Mouse (Mus musculus) heart, adult 2 months (tissue): ENCODE data around the gene Sirt6. TPM values are rescaled to one million over a fixed set of nuclear protein-coding genes. Genes with fewer than 3 reads are reported as not detected.

Experiments
- DNase-seq, 2 experiments: peaks; one replicate each; pipeline ENCODE4 v3.0.0; 2021
- H3K27ac ChIP-seq: fragments of 200-600 bp; 2 replicates; pipeline ENCODE4 v1.8.1; 2022
- H3K27me3 ChIP-seq: fragments of 200-500 bp; 2 replicates; pipeline ENCODE4 v1.6.1; 2012; ENCODE audit warnings: mild to moderate bottlenecking, low read length, inconsistent platforms, mixed read lengths; ENCODE audit not compliant: control insufficient read depth, insufficient read depth
- H3K36me3 ChIP-seq: fragments of 200-500 bp; 2 replicates; pipeline ENCODE4 v1.6.1; 2012; ENCODE audit warnings: low read length, inconsistent platforms; ENCODE audit not compliant: control insufficient read depth, insufficient read depth
- H3K4me1 ChIP-seq: fragments of 200-500 bp; 2 replicates; pipeline ENCODE4 v1.6.1; 2011; ENCODE audit warnings: low read length; ENCODE audit not compliant: control insufficient read depth, insufficient read depth
- H3K4me3 ChIP-seq: fragments of 200-600 bp; 2 replicates; pipeline ENCODE4 v1.8.1; 2022
- H3K79me2 ChIP-seq: fragments of 200-500 bp; replicated peaks from 2 replicates; pipeline ENCODE4 v1.6.1; 2012; ENCODE audit warnings: mild to moderate bottlenecking, inconsistent platforms, low read length, moderate library complexity, mixed read lengths; ENCODE audit not compliant: control insufficient read depth, insufficient read depth
- H3K9ac ChIP-seq: fragments of 200-500 bp; 2 replicates; pipeline ENCODE4 v1.6.1; 2012; ENCODE audit warnings: low read depth, mild to moderate bottlenecking, control low read depth, inconsistent platforms, low read length, mixed read lengths
- CTCF ChIP-seq: fragments of 200-600 bp; IDR thresholded peaks from 2 replicates; pipeline ENCODE4 v1.8.1; 2022; ENCODE audit warnings: antibody characterized with exemption, mild to moderate bottlenecking, moderate library complexity
- EP300 ChIP-seq: fragments of 200-500 bp; IDR thresholded peaks from 2 replicates; pipeline ENCODE4 v1.6.1; 2011; ENCODE audit warnings: low read depth, low read length, control low read depth; ENCODE audit not compliant: insufficient read depth
- POLR2A ChIP-seq: fragments of 200-500 bp; IDR thresholded peaks from 2 replicates; pipeline ENCODE4 v1.6.1; 2011; ENCODE audit warnings: mild to moderate bottlenecking, low read depth, low read length, control low read depth; ENCODE audit not compliant: insufficient read depth
- WGBS: fragments of 180-500 bp; shearing (Covaris S2); methylation state at CpG from one replicate; pipeline ENCODE4 v1.1.7; 2018; 5-methylcytosine and 5-hydroxymethylcytosine counted together
- intact Hi-C: fragments of 180-260 bp; cut with DNase I; formaldehyde crosslinking; loops from one replicate; pipeline ENCODE4 v1.15.1; 2025
- polyA plus RNA-seq: library from polyadenylated mRNA; depleted of rRNA; stranded (reverse); fragments of >200 nt; gene quantifications from 2 replicates; pipeline ENCODE4 v1.2.3, GENCODE M21; 2012
- total RNA-seq, 2 experiments: library from RNA; stranded (reverse); gene quantifications; 2 replicates each; pipeline ENCODE4 v1.2.3; 2021

The Sirt6 gene
- total and polyA plus RNA-seq, 3 experiments = 7.0 to 15.4 (median 7.9) TPM

- H3K4me1 ChIP-seq = peaks cover 2% of the 10 kb centered on the region
- no peaks in the 10 kb centered on the region for H3K27me3 ChIP-seq
- no peak overlapping the region for H3K9ac ChIP-seq
- no peak for DNase-seq
- H3K79me2 ChIP-seq = no peaks in the 10 kb centered on the region
- no peak overlapping the region for H3K27ac ChIP-seq
- no peaks in the 10 kb centered on the region for H3K36me3 ChIP-seq
- TF ChIP-seq POLR2A = no peak
- TF ChIP-seq EP300 = no peak
- no peak for TF ChIP-seq CTCF
- whole genome bisulfite sequencing = 69% methylated on average over 4 of the region's 4 CpGs
- intact Hi-C loops = no loop called here
- H3K4me3 ChIP-seq = no peak overlapping the region
Observed at GRCm38 (mm10) chr10:81593223-81593622, 34.4 kb downstream of the Sirt6 start.

GRCm38 (mm10) chr10:81592631-81593030 is 35.0 kb downstream of the Sirt6 start:
- Histone ChIP-seq H3K27ac (no peak overlapping the region), H3K27me3 (no peaks in the 10 kb centered on the region), H3K4me1 (peaks cover 2% of the 10 kb centered on the region), H3K79me2 (no peaks in the 10 kb centered on the region), H3K4me3 (no peak overlapping the region), H3K9ac (no peak overlapping the region), H3K36me3 (no peaks in the 10 kb centered on the region)
- no peak for DNase-seq
- WGBS = 79% methylated on average over 7 of the region's 7 CpGs
- no peak for TF ChIP-seq CTCF
- no peak for TF ChIP-seq EP300
- no peak for TF ChIP-seq POLR2A
- intact Hi-C loops = no loop called here

DNA sequence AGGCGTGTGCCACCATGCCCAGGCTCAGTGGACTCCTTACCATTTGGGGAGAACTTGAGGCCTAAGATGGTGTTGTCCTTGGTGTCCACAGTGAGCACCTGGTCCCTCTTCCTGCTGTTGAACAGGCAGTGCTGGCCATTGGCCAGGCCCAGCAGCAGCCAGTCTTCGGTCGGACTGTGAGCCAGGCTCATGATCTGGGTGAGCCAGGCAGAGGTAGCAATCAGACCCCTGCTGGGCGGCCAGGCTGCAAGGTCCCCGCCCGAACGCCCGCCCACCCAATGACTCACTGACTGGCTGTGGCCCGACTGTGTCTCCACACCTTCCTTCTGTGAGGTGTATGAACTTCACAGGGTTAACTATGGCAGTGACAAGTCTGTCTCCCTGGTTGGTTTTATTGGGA is 35.8 kb downstream of the Sirt6 start:
- no peak for TF ChIP-seq EP300
- no peak for TF ChIP-seq CTCF
- no peak for TF ChIP-seq POLR2A
- WGBS = 57% methylated on average over 9 of the region's 9 CpGs
- Histone ChIP-seq H3K4me3 (no peak overlapping the region), H3K79me2 (no peaks in the 10 kb centered on the region), H3K4me1 (peaks cover 2% of the 10 kb centered on the region), H3K36me3 (no peaks in the 10 kb centered on the region), H3K27ac (no peak overlapping the region), H3K9ac (no peak overlapping the region), H3K27me3 (no peaks in the 10 kb centered on the region)
- no peak for DNase-seq
- intact Hi-C loops = no loop called here

DNA sequence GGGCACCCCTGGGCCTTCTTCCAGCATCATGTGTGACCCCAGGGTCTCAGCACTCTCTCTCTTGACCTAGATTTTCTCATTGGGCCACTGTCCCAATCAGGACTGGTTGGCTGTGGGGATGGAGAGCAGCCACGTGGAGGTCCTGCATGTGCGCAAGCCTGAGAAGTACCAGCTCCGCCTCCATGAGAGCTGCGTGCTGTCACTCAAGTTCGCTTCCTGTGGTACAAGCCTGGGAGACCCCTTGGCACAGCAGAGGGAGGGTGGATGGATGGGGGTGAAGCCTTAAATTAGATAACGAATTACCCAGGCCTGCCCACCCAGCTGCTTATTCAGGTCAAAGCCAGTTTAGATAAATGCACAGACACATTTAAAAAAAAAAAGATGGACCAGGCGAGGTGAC is 38.9 kb downstream of the Sirt6 start:
- H3K27me3 ChIP-seq = no peaks in the 10 kb centered on the region
- H3K4me3 ChIP-seq = no peak overlapping the region
- H3K27ac ChIP-seq = no peak overlapping the region
- no peaks in the 10 kb centered on the region for H3K79me2 ChIP-seq
- H3K9ac ChIP-seq = no peak overlapping the region
- intact Hi-C loops = no loop called here
- TF ChIP-seq POLR2A (no peak), CTCF (no peak), EP300 (no peak)
- no peak for DNase-seq
- WGBS = 77% methylated on average over 7 of the region's 7 CpGs
- H3K36me3 ChIP-seq = no peaks in the 10 kb centered on the region
- H3K4me1 ChIP-seq = no peaks in the 10 kb centered on the region

- no peak overlapping the region for H3K9ac ChIP-seq
- 74% methylated on average over 6 of the region's 6 CpGs for WGBS
- H3K4me1 ChIP-seq = no peaks in the 10 kb centered on the region
- intact Hi-C loops = no loop called here
- H3K27me3 ChIP-seq = no peaks in the 10 kb centered on the region
- H3K79me2 ChIP-seq = no peaks in the 10 kb centered on the region
- DNase-seq = no peak
- H3K4me3 ChIP-seq = no peak overlapping the region
- H3K36me3 ChIP-seq = no peaks in the 10 kb centered on the region
- no peak for TF ChIP-seq EP300
- no peak for TF ChIP-seq CTCF
- TF ChIP-seq POLR2A = no peak
- H3K27ac ChIP-seq = no peak overlapping the region
Observed at GRCm38 (mm10) chr10:81583347-81583746, 44.2 kb downstream of the Sirt6 start.

DNA sequence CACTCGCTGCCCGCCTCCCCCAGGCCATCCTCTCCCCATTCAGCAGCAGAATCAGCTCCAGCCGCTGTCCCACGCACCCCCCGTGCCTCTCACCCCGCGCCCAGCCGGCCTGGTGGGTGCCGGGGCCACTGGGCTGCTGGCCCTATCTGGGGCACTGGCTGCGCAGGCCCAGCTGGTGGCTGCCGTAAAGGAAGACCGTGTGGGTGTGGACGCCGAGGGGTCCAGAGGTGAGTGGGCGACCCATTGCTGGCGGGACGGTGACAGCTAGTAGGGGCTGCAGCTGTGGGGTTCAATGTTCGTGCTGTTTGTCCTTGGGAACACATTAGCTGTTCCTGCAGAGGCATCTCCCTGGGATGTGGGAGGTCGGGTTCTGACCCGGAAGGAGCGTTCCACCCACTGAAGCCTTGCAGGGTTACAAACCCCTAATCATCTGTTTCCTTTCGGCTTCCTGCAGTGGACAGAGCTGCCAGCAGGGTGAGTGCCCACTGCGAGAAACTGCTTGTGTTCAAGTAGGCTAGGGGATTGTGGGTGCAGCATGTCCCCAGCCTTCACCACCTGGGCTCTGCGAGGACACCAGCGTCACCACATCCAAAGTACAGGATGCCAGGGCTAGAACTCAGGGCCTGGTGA is 47.0 kb downstream of the Sirt6 start:
- Histone ChIP-seq H3K79me2 (no peaks in the 10 kb centered on the region), H3K4me3 (no peak overlapping the region), H3K36me3 (no peaks in the 10 kb centered on the region), H3K4me1 (no peaks in the 10 kb centered on the region), H3K27me3 (no peaks in the 10 kb centered on the region), H3K9ac (peak overlapping the region; percentile 5; the same call in 1 of the 2 replicates), H3K27ac (no peak overlapping the region)
- intact Hi-C loops = no loop called here
- TF ChIP-seq EP300 = no peak
- TF ChIP-seq POLR2A = no peak
- 0 out of 2 replicates have a peak, but pooled peaks have one; percentile 16 for TF ChIP-seq CTCF
- WGBS = 53% methylated on average over 25 of the region's 25 CpGs
- no peak for DNase-seq
